Mouse (Mus musculus) lung, adult 2 months (tissue): ENCODE measurements around the gene Lrrc4b.

Source experiments
- CTCF ChIP-seq: fragments of 200-500 bp; IDR thresholded peaks from 2 replicates; pipeline ENCODE4 v1.5.1; 2011; ENCODE audit warnings: mild to moderate bottlenecking, low read length, control low read depth; ENCODE audit not compliant: insufficient read depth
- POLR2A ChIP-seq: fragments of 200-500 bp; IDR thresholded peaks from 2 replicates; pipeline ENCODE4 v1.6.1; 2011; ENCODE audit warnings: low read depth, mild to moderate bottlenecking, control low read depth, low read length, borderline replicate concordance; ENCODE audit errors: extremely low read depth

- TF ChIP-seq POLR2A (no peak), CTCF (no peak)
Observed at GRCm38 (mm10) chr7:44498922-44499321, 70.1 kb downstream of the Lrrc4b start.
